Mouse (Mus musculus) stomach, postnatal 0 days (tissue): ENCODE measurements around the gene Cdc42ep4. TPM values are rescaled to one million over a fixed set of nuclear protein-coding genes. Genes with fewer than 3 reads are reported as not detected.
A peak's percentile ranks its signal among the peaks of the same experiment; 100 is the strongest.

Experiments
- ATAC-seq: fragments of 200-750 bp; cut with Nextera tagmentation; 2 replicates; pipeline ENCODE4 v1.8.0; 2017; ENCODE audit not compliant: low FRiP score, low TSS enrichment
- DNase-seq: peaks from one replicate; pipeline ENCODE4 v3.0.0-alpha.2; 2016; ENCODE audit warnings: low spot score
- H3K27ac ChIP-seq: fragments of 300-500 bp; sonication (generic); replicated peaks from 2 replicates; pipeline ENCODE4 v1.5.1; 2014; ENCODE audit warnings: mild to moderate bottlenecking, control low read depth
- H3K27me3 ChIP-seq: fragments of 300-500 bp; sonication (generic); 2 replicates; pipeline ENCODE4 v1.6.1; 2014; ENCODE audit warnings: low read length; ENCODE audit not compliant: control insufficient read depth, insufficient read depth
- H3K36me3 ChIP-seq: fragments of 300-500 bp; sonication (generic); 2 replicates; pipeline ENCODE4 v1.6.1; 2014; ENCODE audit warnings: low read length, mixed read lengths; ENCODE audit not compliant: control insufficient read depth, insufficient read depth
- H3K4me1 ChIP-seq: fragments of 300-500 bp; sonication (generic); replicated peaks from 2 replicates; pipeline ENCODE4 v1.6.1; 2014; ENCODE audit warnings: antibody characterized with exemption; ENCODE audit not compliant: control insufficient read depth, insufficient read depth
- H3K4me2 ChIP-seq: fragments of 300-500 bp; sonication (generic); replicated peaks from 2 replicates; pipeline ENCODE4 v1.6.1; 2014; ENCODE audit warnings: low read depth, mild to moderate bottlenecking, control low read depth, moderate library complexity
- H3K4me3 ChIP-seq: fragments of 300-500 bp; sonication (generic); 2 replicates; pipeline ENCODE4 v1.5.1; 2014; ENCODE audit warnings: low read depth, low read length, control low read depth
- H3K9ac ChIP-seq: fragments of 300-500 bp; sonication (generic); 2 replicates; pipeline ENCODE4 v1.6.1; 2014; ENCODE audit warnings: mild to moderate bottlenecking, low read length, control low read depth, mixed read lengths
- H3K9me3 ChIP-seq: fragments of 300-500 bp; sonication (generic); 2 replicates; pipeline ENCODE4 v1.6.1; 2016; ENCODE audit warnings: low read length; ENCODE audit not compliant: control insufficient read depth
- CTCF ChIP-seq: IDR thresholded peaks from 2 replicates; pipeline ENCODE4 v1.5.1; 2016; ENCODE audit warnings: antibody characterized with exemption, low read depth, mild to moderate bottlenecking, moderate library complexity
- EP300 ChIP-seq: optimal IDR thresholded peaks from 2 replicates; pipeline ENCODE3; 2016; ENCODE audit warnings: antibody characterized with exemption
- WGBS: fragments of 180-500 bp; shearing (Covaris S2); extraction: QIAGEN DNeasy Blood & Tissue Kit; methylation state at CpG from one replicate; pipeline ENCODE4 v1.1.7; 2014; 5-methylcytosine and 5-hydroxymethylcytosine counted together
- polyA plus RNA-seq: library from polyadenylated mRNA; unstranded; fragments of >200 nt; fragmentation: Nextera tagmentation; extraction: Ambion mirVana; gene quantifications from 2 replicates; pipeline ENCODE4 v1.2.1, GENCODE M21; 2015

Gene Cdc42ep4
- polyA plus RNA-seq, 1 experiment from 2014 or later = 28.9 TPM

DNA sequence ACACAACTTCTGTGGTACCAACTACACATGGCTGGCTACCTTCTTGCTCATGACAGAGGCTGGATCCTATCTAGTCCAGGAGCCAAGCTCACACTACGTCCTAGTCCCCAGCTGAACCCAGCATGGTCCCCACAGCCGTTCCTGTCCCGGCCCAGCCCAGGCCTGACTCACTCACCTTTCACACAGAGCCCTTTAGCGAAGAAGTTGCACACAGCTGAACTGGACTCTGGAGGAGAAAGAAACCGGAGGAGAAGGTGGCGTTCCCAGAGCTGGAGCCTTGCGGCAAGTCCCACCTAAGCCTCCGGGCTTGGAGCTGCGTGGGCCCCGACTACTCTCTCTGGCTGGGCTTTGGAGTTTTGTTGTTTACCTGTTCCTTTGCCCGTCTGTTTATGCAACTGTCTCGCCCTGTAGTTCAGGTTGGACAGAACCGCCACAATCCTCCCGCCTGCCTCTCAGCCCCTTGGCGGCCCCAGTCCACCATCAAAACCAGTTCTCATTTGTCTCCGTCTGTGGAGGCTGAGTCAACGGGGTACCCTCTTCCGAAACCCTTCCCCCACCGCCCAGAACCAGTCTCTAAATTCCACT, 43.0 kb downstream of the Cdc42ep4 start:
- H3K4me3 ChIP-seq = no peak overlapping the region
- peaks cover 5% of the 10 kb centered on the region for H3K4me1 ChIP-seq
- 0 out of 2 replicates have a peak overlapping the region, but pooled peaks have one; percentile 18 for H3K9ac ChIP-seq
- 52% methylated on average over 19 of the region's 19 CpGs for WGBS
- ATAC-seq (peak; percentile 85), DNase-seq (peak; percentile 80)
- peak overlapping the region; percentile 70 for H3K27ac ChIP-seq
- H3K4me2 ChIP-seq = no peak overlapping the region
- H3K9me3 ChIP-seq = no peaks in the 10 kb centered on the region
- no peaks in the 10 kb centered on the region for H3K36me3 ChIP-seq
- H3K27me3 ChIP-seq = no peaks in the 10 kb centered on the region
- TF ChIP-seq EP300 (no peak), CTCF (no peak)

DNA sequence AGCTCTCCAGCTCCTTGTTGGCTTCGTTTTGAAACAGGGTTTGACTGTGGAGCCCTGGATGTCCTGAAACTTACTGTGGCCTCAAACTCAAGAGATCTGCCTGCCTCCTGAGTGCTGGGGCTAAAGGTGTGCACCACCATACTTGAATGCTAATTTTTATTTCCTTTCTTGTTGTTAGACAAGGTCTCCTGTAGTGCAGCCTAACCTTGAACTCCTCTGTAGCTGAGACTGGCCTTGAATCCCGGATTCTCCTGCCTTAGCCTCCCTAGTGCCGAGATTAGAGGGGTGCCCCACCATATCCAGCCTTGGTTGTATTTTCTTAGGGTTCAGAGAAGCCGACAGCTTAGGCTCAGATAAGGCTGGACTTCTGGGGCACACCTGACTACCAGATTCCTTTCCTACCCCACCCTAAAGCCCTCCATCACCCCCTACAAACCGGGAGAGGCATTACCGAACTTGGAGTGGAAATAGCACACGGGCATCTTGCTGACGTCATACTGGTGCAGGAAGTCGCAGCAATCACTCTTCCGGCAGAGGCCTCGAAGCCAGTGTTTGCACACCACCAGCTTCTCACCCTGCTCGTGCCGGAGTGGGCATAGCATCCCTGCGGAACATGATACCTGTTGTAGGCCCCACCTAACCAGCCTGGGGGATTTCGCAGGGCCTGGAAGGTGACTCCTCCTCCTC, 45.6 kb downstream of the Cdc42ep4 start:
- H3K4me1 ChIP-seq = peaks cover 5% of the 10 kb centered on the region
- 76% methylated on average over 15 of the region's 15 CpGs for WGBS
- H3K27ac ChIP-seq = no peak overlapping the region
- H3K4me3 ChIP-seq = no peak overlapping the region
- no peak overlapping the region for H3K4me2 ChIP-seq
- no peak overlapping the region for H3K9ac ChIP-seq
- H3K27me3 ChIP-seq = no peaks in the 10 kb centered on the region
- no peaks in the 10 kb centered on the region for H3K9me3 ChIP-seq
- H3K36me3 ChIP-seq = no peaks in the 10 kb centered on the region
- TF ChIP-seq EP300 (no peak), CTCF (no peak)
- ATAC-seq = no peak
- no peak for DNase-seq

GRCm38 (mm10) chr11:113703758-113704157, 47.9 kb downstream of the Cdc42ep4 start:
- WGBS = 24% methylated on average over 5 of the region's 5 CpGs
- TF ChIP-seq EP300 = no peak
- peak; percentile 100 for TF ChIP-seq CTCF

GRCm38 (mm10) chr11:113699643-113700042, 52.0 kb downstream of the Cdc42ep4 start:
- Histone ChIP-seq H3K4me3 (no peak overlapping the region), H3K27me3 (no peaks in the 10 kb centered on the region), H3K9me3 (no peaks in the 10 kb centered on the region), H3K36me3 (peaks cover 6% of the 10 kb centered on the region), H3K4me2 (no peak overlapping the region), H3K4me1 (no peaks in the 10 kb centered on the region), H3K27ac (no peak overlapping the region), H3K9ac (no peak overlapping the region)
- WGBS = 76% methylated on average over 7 of the region's 7 CpGs
- no peak for TF ChIP-seq EP300
- no peak for TF ChIP-seq CTCF
- DNase-seq = peak; percentile 65
- peak; percentile 60; the same call in 1 of the 2 replicates for ATAC-seq

More at GRCm38 (mm10) chr11:113703758-113704157, 47.9 kb downstream of the Cdc42ep4 start:
- no peaks in the 10 kb centered on the region for H3K9me3 ChIP-seq
- H3K4me2 ChIP-seq = no peak overlapping the region
- no peak overlapping the region for H3K4me3 ChIP-seq
- H3K27me3 ChIP-seq = no peaks in the 10 kb centered on the region
- H3K36me3 ChIP-seq = no peaks in the 10 kb centered on the region
- no peaks in the 10 kb centered on the region for H3K4me1 ChIP-seq
- no peak overlapping the region for H3K9ac ChIP-seq
- peak; percentile 45 for ATAC-seq
- DNase-seq = peak; percentile 80
- H3K27ac ChIP-seq = no peak overlapping the region

GRCm38 (mm10) chr11:113698013-113698545, 53.6 kb downstream of the Cdc42ep4 start:
- H3K4me1 ChIP-seq = no peaks in the 10 kb centered on the region
- 69% methylated on average over 12 of the region's 12 CpGs for WGBS

DNA sequence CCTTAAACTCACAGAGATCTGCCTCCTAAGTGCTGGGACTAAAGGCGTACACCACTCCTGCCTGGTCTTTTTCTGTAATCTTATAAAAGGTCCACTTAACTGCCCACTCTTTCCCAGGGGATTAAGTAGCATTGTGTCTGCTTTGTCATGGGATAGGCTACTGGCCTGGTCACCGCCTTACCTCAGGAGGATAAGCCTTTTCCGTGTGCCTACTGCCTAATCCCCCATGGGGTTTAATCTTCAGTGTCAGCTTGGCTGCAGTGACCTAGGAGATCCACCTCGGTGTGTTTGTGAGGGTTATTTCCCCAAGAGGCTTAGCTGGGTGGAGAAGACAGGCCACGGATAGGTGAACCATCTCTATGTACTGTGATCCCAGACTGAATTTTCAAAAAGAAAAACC, 54.1 kb downstream of the Cdc42ep4 start:
- ATAC-seq = no peak
- Histone ChIP-seq H3K4me1 (no peaks in the 10 kb centered on the region), H3K4me2 (no peak overlapping the region), H3K4me3 (no peak overlapping the region), H3K9me3 (no peaks in the 10 kb centered on the region), H3K9ac (no peak overlapping the region), H3K36me3 (peaks cover 14% of the 10 kb centered on the region), H3K27me3 (no peaks in the 10 kb centered on the region), H3K27ac (no peak overlapping the region)
- no peak for TF ChIP-seq EP300
- no peak for TF ChIP-seq CTCF
- 73% methylated on average over 5 of the region's 5 CpGs for WGBS
- no peak for DNase-seq

More at GRCm38 (mm10) chr11:113698013-113698545, 53.6 kb downstream of the Cdc42ep4 start:
- peak; percentile 67 for DNase-seq
- Histone ChIP-seq H3K27ac (no peak overlapping the region), H3K9me3 (no peaks in the 10 kb centered on the region), H3K27me3 (no peaks in the 10 kb centered on the region), H3K36me3 (peaks cover 14% of the 10 kb centered on the region), H3K4me3 (no peak overlapping the region), H3K4me2 (no peak overlapping the region), H3K9ac (no peak overlapping the region)
- TF ChIP-seq EP300 (no peak), CTCF (no peak)
- peak; percentile 80 for ATAC-seq
